Mouse (Mus musculus): ENCODE data around the gene Rplp1. TPM values are rescaled to one million over a fixed set of nuclear protein-coding genes. Genes with fewer than 3 reads are reported as not detected.

The Rplp1 gene
- polyA plus RNA-seq, 1 experiment from 2014 or later: 1,152 TPM

- 90% methylated on average over 11 of the region's 11 CpGs for WGBS
- DNase-seq (ENCODE audit: low spot score): no peak
- Histone ChIP-seq H3K9me3 (no peaks in the 10 kb centered on the region), H3K27ac (replicated peaks) (no peak overlapping the region), H3K36me3 (replicated peaks) (peaks cover 42% of the 10 kb centered on the region), H3K4me3 (no peak overlapping the region), H3K27me3 (replicated peaks; ENCODE audit: low read depth, poor library complexity, severe bottlenecking) (no peaks in the 10 kb centered on the region), H3K4me1 (peaks cover 40% of the 10 kb centered on the region)
These were observed 5.4 kb downstream of the Rplp1 start for GRCm38 (mm10) chr9:61908832-61909407.

GRCm38 (mm10) chr9:61908341-61908740 lies 6.0 kb downstream of the Rplp1 start:
- Histone ChIP-seq H3K9me3 (no peaks in the 10 kb centered on the region), H3K27ac (replicated peaks) (no peak overlapping the region), H3K27me3 (replicated peaks; ENCODE audit: low read depth, poor library complexity, severe bottlenecking) (no peaks in the 10 kb centered on the region), H3K36me3 (replicated peaks) (peaks cover 38% of the 10 kb centered on the region), H3K4me1 (peaks cover 42% of the 10 kb centered on the region), H3K4me3 (no peak overlapping the region)
- 88% methylated on average over 3 of the region's 3 CpGs for WGBS
- no peak for DNase-seq (ENCODE audit: low spot score)

- 94% methylated on average over 4 of the region's 4 CpGs for WGBS
- DNase-seq (ENCODE audit: low spot score): no peak
- H3K36me3 ChIP-seq (replicated peaks): peaks cover 32% of the 10 kb centered on the region
- H3K4me3 ChIP-seq: no peak overlapping the region
- no peaks in the 10 kb centered on the region for H3K9me3 ChIP-seq
- H3K4me1 ChIP-seq: peaks cover 41% of the 10 kb centered on the region
- peaks cover 3% of the 10 kb centered on the region; the same call in 1 of the 2 replicates for H3K27me3 ChIP-seq (replicated peaks; ENCODE audit: low read depth, poor library complexity, severe bottlenecking)
- H3K27ac ChIP-seq (replicated peaks): no peak overlapping the region
These were observed 6.6 kb downstream of the Rplp1 start for GRCm38 (mm10) chr9:61907621-61908295.

DNA sequence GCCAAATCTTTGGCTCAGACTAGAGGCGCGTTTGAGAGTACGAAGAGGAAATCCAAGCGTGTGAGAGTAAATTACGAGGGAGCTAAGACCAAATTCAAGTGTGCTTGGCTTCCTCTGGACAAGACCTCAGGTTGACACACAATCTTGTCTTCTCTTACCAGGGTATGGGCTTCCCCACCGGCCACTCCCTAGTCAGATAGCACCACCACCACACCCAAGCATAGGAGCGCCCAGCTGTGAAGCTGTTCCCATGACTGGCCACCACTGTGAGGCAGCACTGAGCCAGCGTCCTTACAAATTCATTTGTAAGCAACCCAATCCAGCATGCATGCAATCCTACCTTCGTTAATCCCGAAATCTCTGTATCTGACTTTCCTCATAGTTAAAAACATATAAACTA lies 7.4 kb downstream of the Rplp1 start:
- H3K27ac ChIP-seq (replicated peaks): no peak overlapping the region
- no peaks in the 10 kb centered on the region for H3K9me3 ChIP-seq
- WGBS: 66% methylated on average over 10 of the region's 10 CpGs
- H3K4me1 ChIP-seq: peaks cover 41% of the 10 kb centered on the region
- H3K4me3 ChIP-seq: no peak overlapping the region
- DNase-seq (ENCODE audit: low spot score): peak; percentile 57
- H3K27me3 ChIP-seq (replicated peaks; ENCODE audit: low read depth, poor library complexity, severe bottlenecking): peaks cover 11% of the 10 kb centered on the region
- H3K36me3 ChIP-seq (replicated peaks): peaks cover 24% of the 10 kb centered on the region

DNA sequence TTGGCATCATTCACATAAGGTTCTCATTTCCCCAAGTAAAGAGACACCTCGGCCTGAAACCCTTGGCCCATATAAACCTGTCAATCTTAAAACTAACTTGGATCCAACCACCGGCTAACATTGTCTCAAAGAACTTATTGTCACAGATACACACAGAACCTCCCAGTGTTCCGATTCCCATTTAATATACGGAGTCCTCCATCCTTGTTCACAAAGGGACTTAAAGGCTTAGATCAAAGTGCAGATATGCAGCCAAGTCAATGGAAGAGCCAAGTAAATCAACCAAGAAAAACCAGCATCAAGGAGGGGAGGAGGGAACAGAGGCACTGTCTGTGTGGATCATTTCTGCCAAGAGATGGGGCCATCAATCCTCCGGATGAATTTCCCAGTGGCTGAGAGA lies 8.8 kb downstream of the Rplp1 start:
- peaks cover 20% of the 10 kb centered on the region for H3K27me3 ChIP-seq (replicated peaks; ENCODE audit: low read depth, poor library complexity, severe bottlenecking)
- DNase-seq (ENCODE audit: low spot score): no peak
- WGBS: 60% methylated on average over 5 of the region's 5 CpGs
- H3K4me3 ChIP-seq: no peak overlapping the region
- H3K9me3 ChIP-seq: no peaks in the 10 kb centered on the region
- no peak overlapping the region for H3K27ac ChIP-seq (replicated peaks)
- H3K4me1 ChIP-seq: peaks cover 48% of the 10 kb centered on the region
- peaks cover 10% of the 10 kb centered on the region for H3K36me3 ChIP-seq (replicated peaks)

DNA sequence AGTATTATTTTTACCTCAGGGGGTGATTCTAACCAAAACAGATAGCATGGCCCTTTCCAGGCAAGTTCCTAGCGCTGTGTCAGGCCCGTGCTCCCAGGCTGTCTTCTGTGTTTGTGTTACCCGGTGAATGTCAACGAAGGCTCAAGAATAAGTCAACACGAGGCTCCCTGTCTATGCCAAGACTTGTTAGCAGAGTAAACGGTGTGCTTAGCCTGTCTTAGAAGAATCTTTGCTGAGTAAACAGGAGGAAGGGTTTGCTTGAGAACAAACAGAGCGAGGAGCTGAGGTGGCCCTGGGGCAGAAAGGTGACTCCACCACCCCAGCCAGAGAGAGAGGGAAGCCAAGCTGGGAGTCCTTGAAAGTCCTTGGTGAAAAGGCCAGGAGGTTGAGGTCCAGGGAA lies 10.1 kb downstream of the Rplp1 start:
- no peak for DNase-seq (ENCODE audit: low spot score)
- 0 out of 2 replicates have a peak overlapping the region, but pooled peaks have one; percentile 25 for H3K27ac ChIP-seq (replicated peaks)

GRCm38 (mm10) chr9:61902445-61902844 lies 11.9 kb downstream of the Rplp1 start:
- Histone ChIP-seq H3K27me3 (replicated peaks; ENCODE audit: low read depth, poor library complexity, severe bottlenecking) (peaks cover 38% of the 10 kb centered on the region), H3K27ac (replicated peaks) (no peak overlapping the region), H3K4me3 (no peak overlapping the region), H3K4me1 (peaks cover 62% of the 10 kb centered on the region), H3K9me3 (no peaks in the 10 kb centered on the region), H3K36me3 (replicated peaks) (no peaks in the 10 kb centered on the region)
- WGBS: 68% methylated on average over 9 of the region's 9 CpGs
- DNase-seq (ENCODE audit: low spot score): no peak

More for the DNA sequence above, 10.1 kb downstream of the Rplp1 start:
- no peak overlapping the region for H3K4me3 ChIP-seq
- peaks cover 2% of the 10 kb centered on the region; the same call in 1 of the 2 replicates for H3K36me3 ChIP-seq (replicated peaks)
- 42% methylated on average over 7 of the region's 7 CpGs for WGBS
- H3K4me1 ChIP-seq: peaks cover 51% of the 10 kb centered on the region
- no peaks in the 10 kb centered on the region for H3K9me3 ChIP-seq
- H3K27me3 ChIP-seq (replicated peaks; ENCODE audit: low read depth, poor library complexity, severe bottlenecking): peaks cover 24% of the 10 kb centered on the region

GRCm38 (mm10) chr9:61901574-61901973 lies 12.8 kb downstream of the Rplp1 start:
- Histone ChIP-seq H3K36me3 (replicated peaks) (no peaks in the 10 kb centered on the region), H3K9me3 (no peaks in the 10 kb centered on the region), H3K4me1 (peaks cover 62% of the 10 kb centered on the region), H3K27me3 (replicated peaks; ENCODE audit: low read depth, poor library complexity, severe bottlenecking) (peaks cover 45% of the 10 kb centered on the region), H3K4me3 (no peak overlapping the region), H3K27ac (replicated peaks) (no peak overlapping the region)
- no peak for DNase-seq (ENCODE audit: low spot score)
- WGBS: 77% methylated on average over 4 of the region's 4 CpGs

GRCm38 (mm10) chr9:61899804-61900203 lies 14.5 kb downstream of the Rplp1 start:
- WGBS: 7% methylated on average over 16 of the region's 16 CpGs
- Histone ChIP-seq H3K36me3 (replicated peaks) (no peaks in the 10 kb centered on the region), H3K4me3 (peak overlapping the region; percentile 30), H3K4me1 (peaks cover 64% of the 10 kb centered on the region), H3K27me3 (replicated peaks; ENCODE audit: low read depth, poor library complexity, severe bottlenecking) (peaks cover 54% of the 10 kb centered on the region), H3K9me3 (no peaks in the 10 kb centered on the region), H3K27ac (replicated peaks) (no peak overlapping the region)
- peak; percentile 85 for DNase-seq (ENCODE audit: low spot score)

DNA sequence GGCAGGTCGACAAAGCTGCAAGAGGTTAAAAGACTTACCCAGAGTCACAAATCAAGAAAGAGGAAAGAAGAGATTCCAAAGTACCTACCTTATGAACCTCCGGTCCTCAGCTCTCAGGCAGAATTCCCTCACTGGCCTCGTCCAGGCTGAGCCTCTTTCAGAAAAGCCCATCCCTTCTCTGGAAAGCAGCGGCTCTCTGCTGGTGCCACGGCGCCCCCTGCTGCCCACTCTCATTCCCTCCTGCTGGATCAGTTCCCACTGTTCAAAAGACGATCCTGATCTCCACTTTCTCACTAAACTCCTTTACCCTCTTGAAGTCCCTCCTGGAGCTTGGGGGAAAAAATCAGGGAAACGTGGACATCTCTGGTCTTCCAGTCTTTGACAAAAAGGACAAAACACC lies 15.9 kb downstream of the Rplp1 start:
- 10% methylated on average over 8 of the region's 8 CpGs for WGBS
- H3K27me3 ChIP-seq (replicated peaks; ENCODE audit: low read depth, poor library complexity, severe bottlenecking): peaks cover 54% of the 10 kb centered on the region
- H3K27ac ChIP-seq (replicated peaks): no peak overlapping the region
- no peaks in the 10 kb centered on the region for H3K36me3 ChIP-seq (replicated peaks)
- DNase-seq (ENCODE audit: low spot score): peak; percentile 89
- H3K4me3 ChIP-seq: no peak overlapping the region
- peaks cover 55% of the 10 kb centered on the region for H3K4me1 ChIP-seq
- no peaks in the 10 kb centered on the region for H3K9me3 ChIP-seq

DNA sequence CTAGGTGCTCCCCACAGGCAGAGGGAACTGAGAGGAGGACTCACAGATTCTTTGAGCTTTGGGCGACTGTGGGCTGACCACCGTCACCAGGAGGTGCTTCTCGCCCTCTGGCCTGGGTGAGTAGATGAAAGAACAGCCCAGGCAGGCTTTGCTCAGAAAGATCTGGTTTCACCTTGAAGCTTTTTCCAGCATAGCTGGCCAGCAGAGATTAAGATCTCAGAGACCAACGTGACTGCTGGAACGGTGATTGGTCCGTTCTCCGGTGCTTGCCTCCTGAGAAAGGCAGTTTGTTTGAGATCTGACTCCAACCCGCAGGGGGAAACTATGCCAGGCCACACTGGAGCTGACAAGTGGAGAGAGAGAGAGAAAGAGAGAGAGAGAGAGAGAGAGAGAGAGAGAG lies 19.3 kb downstream of the Rplp1 start:
- peak overlapping the region; percentile 57 for H3K27ac ChIP-seq (replicated peaks)
- WGBS: 62% methylated on average over 8 of the region's 8 CpGs

DNA sequence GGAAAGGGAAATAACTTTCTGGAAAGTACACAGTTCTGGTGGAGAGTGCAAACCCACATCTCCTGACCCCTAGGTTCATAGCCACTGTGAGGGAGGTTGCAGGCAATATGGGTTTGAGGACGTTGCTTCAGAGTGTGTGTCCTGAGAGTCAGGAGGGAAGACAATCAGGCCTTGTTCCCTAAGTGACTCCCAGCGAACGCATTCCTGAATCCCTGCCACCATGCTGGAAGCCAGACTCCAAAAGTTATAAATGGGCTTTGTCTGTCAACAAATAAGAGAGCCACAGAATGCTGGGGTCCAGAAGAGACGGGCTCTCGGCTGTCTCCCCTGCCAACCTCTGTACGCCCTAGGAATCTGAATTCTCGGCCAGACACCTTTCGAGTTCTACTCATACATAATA lies 24.5 kb downstream of the Rplp1 start:
- no peak for DNase-seq (ENCODE audit: low spot score)
- WGBS: 41% methylated on average over 8 of the region's 8 CpGs

More for the DNA sequence above, 19.3 kb downstream of the Rplp1 start:
- H3K4me3 ChIP-seq: no peak overlapping the region
- H3K4me1 ChIP-seq: peaks cover 34% of the 10 kb centered on the region
- H3K9me3 ChIP-seq: no peaks in the 10 kb centered on the region
- no peaks in the 10 kb centered on the region for H3K36me3 ChIP-seq (replicated peaks)
- DNase-seq (ENCODE audit: low spot score): peak; percentile 67
- H3K27me3 ChIP-seq (replicated peaks; ENCODE audit: low read depth, poor library complexity, severe bottlenecking): peaks cover 34% of the 10 kb centered on the region

More for the DNA sequence above, 24.5 kb downstream of the Rplp1 start:
- H3K4me3 ChIP-seq: no peak overlapping the region
- H3K36me3 ChIP-seq (replicated peaks): no peaks in the 10 kb centered on the region
- H3K4me1 ChIP-seq: peaks cover 25% of the 10 kb centered on the region
- H3K27ac ChIP-seq (replicated peaks): no peak overlapping the region
- no peaks in the 10 kb centered on the region for H3K9me3 ChIP-seq
- 0 out of 2 replicates have a peak, but pooled peaks cover 6% of the 10 kb centered on the region for H3K27me3 ChIP-seq (replicated peaks; ENCODE audit: low read depth, poor library complexity, severe bottlenecking)

All from embryonic facial prominence, embryonic 10.5 days (tissue).